Mouse (Mus musculus) kidney, adult 8-10 months (tissue): ENCODE measurements around the gene Actrt2.

Source experiments
- DNase-seq, 2 experiments: peaks; one replicate each; pipeline ENCODE4 v3.0.0; 2022

Gene Actrt2

GRCm38 (mm10) chr4:154682311-154682710, 14.6 kb upstream of the Actrt2 start:
- no peak for DNase-seq

- DNase-seq: no peak
Observed at GRCm38 (mm10) chr4:154675441-154676000, 7.9 kb upstream of the Actrt2 start.

- DNase-seq: no peak
Observed at GRCm38 (mm10) chr4:154674966-154675365, 7.3 kb upstream of the Actrt2 start.

- DNase-seq: peak; percentile 34 to 58
Observed at GRCm38 (mm10) chr4:154674541-154674940, 6.9 kb upstream of the Actrt2 start.

GRCm38 (mm10) chr4:154673986-154674385, 6.3 kb upstream of the Actrt2 start:
- DNase-seq: no peak

GRCm38 (mm10) chr4:154672027-154672426, 4.4 kb upstream of the Actrt2 start:
- no peak for DNase-seq

- peak; percentile 69 to 80 for DNase-seq
Observed at GRCm38 (mm10) chr4:154671232-154671912, 3.7 kb upstream of the Actrt2 start.

- DNase-seq: no peak
Observed at GRCm38 (mm10) chr4:154662681-154663215, 4.9 kb downstream of the Actrt2 start.

- no peak for DNase-seq
Observed at GRCm38 (mm10) chr4:154661256-154661655, 6.4 kb downstream of the Actrt2 start.

GRCm38 (mm10) chr4:154660025-154660424, 7.6 kb downstream of the Actrt2 start:
- DNase-seq: no peak

GRCm38 (mm10) chr4:154655134-154655910, 12.3 kb downstream of the Actrt2 start:
- DNase-seq: peak in 1 of 2 experiments; percentile 50

GRCm38 (mm10) chr4:154652494-154652893, 15.2 kb downstream of the Actrt2 start:
- no peak for DNase-seq

GRCm38 (mm10) chr4:154649083-154649747, 18.5 kb downstream of the Actrt2 start:
- no peak for DNase-seq

GRCm38 (mm10) chr4:154642496-154642895, 25.2 kb downstream of the Actrt2 start:
- DNase-seq: peak; percentile 49 to 66

GRCm38 (mm10) chr4:154641296-154642110, 26.2 kb downstream of the Actrt2 start:
- DNase-seq: no peak

- no peak for DNase-seq
Observed at GRCm38 (mm10) chr4:154640443-154641295, 27.0 kb downstream of the Actrt2 start.

- DNase-seq: no peak
Observed at GRCm38 (mm10) chr4:154639591-154640442, 27.9 kb downstream of the Actrt2 start.

- DNase-seq: peak; percentile 67 to 68
Observed at GRCm38 (mm10) chr4:154639126-154639525, 28.5 kb downstream of the Actrt2 start.

- DNase-seq: no peak
Observed at GRCm38 (mm10) chr4:154638320-154638886, 29.3 kb downstream of the Actrt2 start.
